Mouse (Mus musculus): ENCODE results near the gene Tcte2. TPM values are rescaled to one million over a fixed set of nuclear protein-coding genes. Genes with fewer than 3 reads are reported as not detected.

Tcte2 gene
- polyA plus RNA-seq, 3 experiments from 2014 or later = not detected

- ATAC-seq = no peak
Measured at GRCm38 (mm10) chr17:13716336-13716735, 45.3 kb downstream of the Tcte2 start.

GRCm38 (mm10) chr17:13715511-13715910 lies 46.1 kb downstream of the Tcte2 start:
- ATAC-seq = no peak

- no peak for ATAC-seq
Measured at GRCm38 (mm10) chr17:13714654-13715053, 47.0 kb downstream of the Tcte2 start.

- ATAC-seq = no peak
Measured at GRCm38 (mm10) chr17:13714128-13714527, 47.5 kb downstream of the Tcte2 start.

GRCm38 (mm10) chr17:13712518-13712917 lies 49.1 kb downstream of the Tcte2 start:
- ATAC-seq = no peak

GRCm38 (mm10) chr17:13712116-13712515 lies 49.5 kb downstream of the Tcte2 start:
- ATAC-seq = no peak

GRCm38 (mm10) chr17:13711173-13711572 lies 50.5 kb downstream of the Tcte2 start:
- no peak for ATAC-seq

GRCm38 (mm10) chr17:13705481-13705921 lies 56.1 kb downstream of the Tcte2 start:
- no peak for ATAC-seq

- no peak for ATAC-seq
Measured at GRCm38 (mm10) chr17:13703611-13704320, 57.9 kb downstream of the Tcte2 start.

- ATAC-seq = no peak
Measured at GRCm38 (mm10) chr17:13700131-13701016, 61.3 kb downstream of the Tcte2 start.

- no peak for ATAC-seq
Measured at GRCm38 (mm10) chr17:13699716-13700115, 61.9 kb downstream of the Tcte2 start.

GRCm38 (mm10) chr17:13698194-13698593 lies 63.4 kb downstream of the Tcte2 start:
- ATAC-seq = no peak

- ATAC-seq = no peak
Measured at GRCm38 (mm10) chr17:13697646-13698045, 64.0 kb downstream of the Tcte2 start.

GRCm38 (mm10) chr17:13695881-13696280 lies 65.7 kb downstream of the Tcte2 start:
- no peak for ATAC-seq

GRCm38 (mm10) chr17:13695211-13695610 lies 66.4 kb downstream of the Tcte2 start:
- ATAC-seq = no peak

- no peak for ATAC-seq
Measured at GRCm38 (mm10) chr17:13694181-13694580, 67.4 kb downstream of the Tcte2 start.

GRCm38 (mm10) chr17:13687656-13688055 lies 74.0 kb downstream of the Tcte2 start:
- no peak for ATAC-seq

- no peak for ATAC-seq
Measured at GRCm38 (mm10) chr17:13687086-13687485, 74.5 kb downstream of the Tcte2 start.

- no peak for ATAC-seq
Measured at GRCm38 (mm10) chr17:13685621-13686020, 76.0 kb downstream of the Tcte2 start.

- no peak for ATAC-seq
Measured at GRCm38 (mm10) chr17:13684256-13684655, 77.4 kb downstream of the Tcte2 start.

GRCm38 (mm10) chr17:13683411-13684174 lies 78.0 kb downstream of the Tcte2 start:
- peak; percentile 74 for ATAC-seq

GRCm38 (mm10) chr17:13683027-13683410 lies 78.6 kb downstream of the Tcte2 start:
- no peak for ATAC-seq
